Mouse (Mus musculus): ENCODE results near the gene Shc2. TPM values are rescaled to one million over a fixed set of nuclear protein-coding genes. Genes with fewer than 3 reads are reported as not detected.
A peak's percentile ranks its signal among the peaks of the same experiment; 100 is the strongest.

Shc2 gene
- polyA plus RNA-seq, 1 experiment: 0.97 TPM

DNA sequence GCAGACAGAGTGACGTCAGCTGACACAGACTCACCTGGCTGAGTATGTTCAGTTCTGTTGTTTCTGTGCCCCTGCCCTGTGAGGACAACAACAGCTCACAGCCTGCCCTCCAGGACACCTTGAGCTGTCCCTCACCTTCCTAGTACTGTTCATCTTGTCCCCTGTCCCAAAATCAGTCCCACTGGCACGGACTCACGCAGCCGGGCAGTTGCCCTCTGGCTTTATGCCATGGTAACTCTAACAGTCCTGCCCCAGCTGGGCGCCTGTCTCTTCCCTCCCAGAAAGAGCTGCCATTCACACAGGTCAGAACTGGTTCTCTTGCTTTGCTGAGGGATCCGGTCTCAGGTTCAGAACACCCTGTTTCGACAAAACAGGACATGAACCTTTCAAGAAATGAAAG lies 15.1 kb upstream of the Shc2 start:
- no peaks in the 10 kb centered on the region for H3K36me3 ChIP-seq (ENCODE audit: control insufficient read depth, insufficient read depth, low read length)
- 60% methylated on average over 7 of the region's 7 CpGs for WGBS
- H3K4me3 ChIP-seq (ENCODE audit: insufficient read depth, low read depth, low read length): no peak overlapping the region
- no peaks in the 10 kb centered on the region for H3K27me3 ChIP-seq (replicated peaks; ENCODE audit: control insufficient read depth, insufficient read depth, low read length)
- H3K27ac ChIP-seq (ENCODE audit: insufficient read depth, low read depth, low read length): no peak overlapping the region
- no peak for TF ChIP-seq CTCF (conservative IDR thresholded peaks at IDR 0.05; ENCODE audit: insufficient read depth, insufficient read length, low read depth, low read length)
- TF ChIP-seq POLR2A (IDR thresholded peaks at IDR 0.05; ENCODE audit: low read depth, low read length): no peak
- no peaks in the 10 kb centered on the region for H3K4me1 ChIP-seq (ENCODE audit: control insufficient read depth, insufficient read depth, low read length)
- DNase-seq: peak; percentile 17

- TF ChIP-seq POLR2A (IDR thresholded peaks at IDR 0.05; ENCODE audit: low read depth, low read length): no peak
- TF ChIP-seq CTCF (conservative IDR thresholded peaks at IDR 0.05; ENCODE audit: insufficient read depth, insufficient read length, low read depth, low read length): peak; percentile 94
- no peak overlapping the region for H3K4me3 ChIP-seq (ENCODE audit: insufficient read depth, low read depth, low read length)
- H3K27ac ChIP-seq (ENCODE audit: insufficient read depth, low read depth, low read length): no peak overlapping the region
- peak; percentile 72 for DNase-seq
- no peaks in the 10 kb centered on the region for H3K27me3 ChIP-seq (replicated peaks; ENCODE audit: control insufficient read depth, insufficient read depth, low read length)
- H3K4me1 ChIP-seq (ENCODE audit: control insufficient read depth, insufficient read depth, low read length): no peaks in the 10 kb centered on the region
- WGBS: 30% methylated on average over 7 of the region's 7 CpGs
- no peaks in the 10 kb centered on the region for H3K36me3 ChIP-seq (ENCODE audit: control insufficient read depth, insufficient read depth, low read length)
These were observed 11.5 kb upstream of the Shc2 start for GRCm38 (mm10) chr10:79649070-79649751.

DNA sequence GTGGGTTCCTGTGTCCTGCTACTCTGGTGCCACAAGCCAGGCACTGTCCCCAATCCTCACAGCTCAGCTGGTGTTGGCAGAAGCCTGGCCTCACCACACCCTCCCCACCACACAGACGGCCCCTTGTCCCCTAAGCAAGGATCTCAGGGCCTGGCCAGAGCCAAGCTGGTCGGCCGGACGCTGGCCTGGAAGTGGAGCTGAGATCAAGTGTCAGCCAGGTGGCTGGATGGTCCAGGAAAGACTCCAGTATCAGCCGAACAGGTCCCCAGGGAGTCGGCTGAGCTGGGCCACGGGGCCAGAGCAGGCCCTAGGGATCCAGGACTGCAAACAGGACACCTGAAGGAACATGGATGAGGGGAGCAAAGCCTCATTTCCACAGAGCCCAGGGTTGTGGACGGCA lies 8.0 kb upstream of the Shc2 start, which contains the start of gene Odf3l2:
TSS of gene Odf3l2 (minus strand) at position 28 of the 400 bp plus-strand sequence.
- no peaks in the 10 kb centered on the region for H3K36me3 ChIP-seq (ENCODE audit: control insufficient read depth, insufficient read depth, low read length)
- no peaks in the 10 kb centered on the region for H3K27me3 ChIP-seq (replicated peaks; ENCODE audit: control insufficient read depth, insufficient read depth, low read length)
- DNase-seq: no peak
- H3K4me3 ChIP-seq (ENCODE audit: insufficient read depth, low read depth, low read length): no peak within 1 kb of the TSS
- 52% methylated on average over 8 of the region's 8 CpGs for WGBS
- no peaks in the 10 kb centered on the region for H3K4me1 ChIP-seq (ENCODE audit: control insufficient read depth, insufficient read depth, low read length)
- H3K27ac ChIP-seq (ENCODE audit: insufficient read depth, low read depth, low read length): no peak within 1 kb of the TSS
- TF ChIP-seq CTCF (conservative IDR thresholded peaks at IDR 0.05; ENCODE audit: insufficient read depth, insufficient read length, low read depth, low read length) (no peak), POLR2A (IDR thresholded peaks at IDR 0.05; ENCODE audit: low read depth, low read length) (no peak)

DNA sequence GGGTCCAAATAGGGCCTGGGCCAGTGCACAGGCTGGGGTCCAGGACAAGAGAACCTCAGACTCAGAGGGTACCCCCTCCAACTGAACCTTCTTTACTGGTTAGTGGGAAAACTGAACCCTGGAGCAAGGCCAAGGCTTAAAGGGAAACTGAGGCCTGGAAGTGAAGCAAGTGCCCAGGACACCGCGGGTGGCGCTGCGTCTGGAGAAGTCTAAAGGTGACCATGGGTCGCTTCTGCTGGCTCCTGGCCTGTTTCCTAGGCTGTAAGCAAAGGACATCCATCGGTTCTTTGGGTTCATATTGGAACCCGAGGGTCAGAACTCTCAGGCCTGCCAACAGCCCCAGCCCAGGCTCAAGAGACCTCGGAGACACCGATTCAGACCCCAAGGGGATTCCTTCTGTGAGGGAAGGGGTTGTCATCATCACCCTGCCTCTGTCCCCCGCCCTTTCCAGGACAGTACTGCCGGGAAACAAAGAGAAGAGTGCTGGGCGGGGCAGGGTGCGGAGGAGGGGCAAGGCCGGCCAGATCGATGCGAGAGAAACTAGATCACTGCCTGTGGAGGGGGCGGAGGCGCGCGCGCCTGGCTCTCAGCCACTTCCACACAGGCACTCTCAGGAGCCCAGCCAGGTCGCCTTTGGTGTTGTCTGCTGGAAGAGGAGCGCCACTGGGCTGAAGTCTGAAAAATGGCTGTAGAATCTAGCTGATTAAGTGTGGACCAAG lies 927 bp upstream of the Shc2 start:
- H3K4me3 ChIP-seq (ENCODE audit: insufficient read depth, low read depth, low read length): no peak overlapping the region
- 10% methylated on average over 23 of the region's 23 CpGs for WGBS
- H3K36me3 ChIP-seq (ENCODE audit: control insufficient read depth, insufficient read depth, low read length): no peaks in the 10 kb centered on the region
- H3K27me3 ChIP-seq (replicated peaks; ENCODE audit: control insufficient read depth, insufficient read depth, low read length): no peaks in the 10 kb centered on the region; the same call in 1 of the 2 replicates
- no peaks in the 10 kb centered on the region for H3K4me1 ChIP-seq (ENCODE audit: control insufficient read depth, insufficient read depth, low read length)
- no peak for TF ChIP-seq POLR2A (IDR thresholded peaks at IDR 0.05; ENCODE audit: low read depth, low read length)
- DNase-seq: no peak
- no peak overlapping the region for H3K27ac ChIP-seq (ENCODE audit: insufficient read depth, low read depth, low read length)

DNA sequence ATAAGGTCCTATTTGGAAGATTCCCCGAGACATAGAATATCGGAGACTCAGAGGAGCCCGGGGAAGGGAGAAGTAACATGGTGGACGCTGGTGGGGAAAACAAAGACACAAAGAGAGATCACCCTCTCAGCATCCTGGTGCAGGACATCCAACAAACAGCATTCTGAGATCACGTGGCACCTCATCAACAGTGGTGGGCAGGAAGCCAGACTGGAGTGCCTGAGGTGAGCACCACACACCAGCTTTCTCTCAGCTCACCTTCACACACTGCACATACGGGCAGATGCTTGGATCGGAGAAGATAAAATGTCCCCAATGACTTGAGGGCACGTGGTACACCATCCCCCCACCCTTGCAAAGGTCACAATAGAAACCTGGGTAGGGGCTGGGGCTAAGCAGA lies 1.4 kb downstream of the Shc2 start:
- 84% methylated on average over 8 of the region's 8 CpGs for WGBS
- no peak overlapping the region for H3K27ac ChIP-seq (ENCODE audit: insufficient read depth, low read depth, low read length)
- no peaks in the 10 kb centered on the region for H3K36me3 ChIP-seq (ENCODE audit: control insufficient read depth, insufficient read depth, low read length)
- no peaks in the 10 kb centered on the region; the same call in 1 of the 2 replicates for H3K27me3 ChIP-seq (replicated peaks; ENCODE audit: control insufficient read depth, insufficient read depth, low read length)
- TF ChIP-seq POLR2A (IDR thresholded peaks at IDR 0.05; ENCODE audit: low read depth, low read length): no peak
- TF ChIP-seq CTCF (conservative IDR thresholded peaks at IDR 0.05; ENCODE audit: insufficient read depth, insufficient read length, low read depth, low read length): no peak
- H3K4me3 ChIP-seq (ENCODE audit: insufficient read depth, low read depth, low read length): no peak overlapping the region
- DNase-seq: no peak
- H3K4me1 ChIP-seq (ENCODE audit: control insufficient read depth, insufficient read depth, low read length): no peaks in the 10 kb centered on the region

DNA sequence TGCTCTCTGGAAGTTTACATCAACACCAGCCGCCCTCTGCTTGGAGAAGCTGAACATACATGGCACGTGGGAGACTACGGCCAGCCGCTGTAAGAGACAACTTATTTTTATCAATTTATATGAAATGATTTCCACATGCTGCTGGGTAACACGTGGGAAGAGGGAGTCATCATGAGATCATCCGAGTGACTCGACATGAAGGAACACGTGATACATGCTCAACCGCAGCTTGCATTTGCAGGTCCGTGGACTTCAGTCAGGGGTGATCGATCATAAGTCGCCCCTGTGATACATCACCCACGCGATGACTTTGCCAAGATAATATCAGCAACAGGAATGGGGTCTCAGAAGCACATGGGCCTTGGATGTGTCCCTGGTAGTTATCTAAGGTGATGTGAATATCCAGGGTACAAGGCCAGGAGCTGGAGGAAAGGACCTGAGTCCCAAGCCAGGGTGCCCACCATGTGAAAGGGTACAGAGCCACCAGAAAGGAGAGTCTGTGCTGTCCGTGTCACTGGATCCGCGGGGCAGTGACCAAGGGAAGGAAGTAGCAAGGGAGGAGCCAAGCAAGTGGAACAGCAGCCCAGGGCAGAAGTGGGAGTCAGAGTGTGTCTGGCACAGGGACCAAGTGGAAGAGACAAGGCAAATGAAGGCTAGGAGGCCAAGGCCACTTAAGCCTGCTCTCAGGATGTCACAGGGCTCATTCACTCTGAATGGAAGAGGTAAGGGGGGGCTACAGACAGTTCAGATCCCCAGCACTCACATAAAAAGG lies 4.5 kb downstream of the Shc2 start:
- no peaks in the 10 kb centered on the region; the same call in 1 of the 2 replicates for H3K27me3 ChIP-seq (replicated peaks; ENCODE audit: control insufficient read depth, insufficient read depth, low read length)
- no peak overlapping the region for H3K4me3 ChIP-seq (ENCODE audit: insufficient read depth, low read depth, low read length)
- H3K27ac ChIP-seq (ENCODE audit: insufficient read depth, low read depth, low read length): no peak overlapping the region
- H3K36me3 ChIP-seq (ENCODE audit: control insufficient read depth, insufficient read depth, low read length): no peaks in the 10 kb centered on the region
- no peak for DNase-seq
- TF ChIP-seq CTCF (conservative IDR thresholded peaks at IDR 0.05; ENCODE audit: insufficient read depth, insufficient read length, low read depth, low read length) (no peak), POLR2A (IDR thresholded peaks at IDR 0.05; ENCODE audit: low read depth, low read length) (no peak)
- 39% methylated on average over 17 of the region's 17 CpGs for WGBS
- H3K4me1 ChIP-seq (ENCODE audit: control insufficient read depth, insufficient read depth, low read length): no peaks in the 10 kb centered on the region

GRCm38 (mm10) chr10:79631432-79631831 lies 6.3 kb downstream of the Shc2 start:
- Histone ChIP-seq H3K4me3 (ENCODE audit: insufficient read depth, low read depth, low read length) (no peak overlapping the region), H3K27ac (ENCODE audit: insufficient read depth, low read depth, low read length) (no peak overlapping the region), H3K4me1 (ENCODE audit: control insufficient read depth, insufficient read depth, low read length) (no peaks in the 10 kb centered on the region), H3K27me3 (replicated peaks; ENCODE audit: control insufficient read depth, insufficient read depth, low read length) (no peaks in the 10 kb centered on the region), H3K36me3 (ENCODE audit: control insufficient read depth, insufficient read depth, low read length) (no peaks in the 10 kb centered on the region)
- whole genome bisulfite sequencing: 59% methylated on average over 4 of the region's 4 CpGs
- no peak for DNase-seq
- TF ChIP-seq POLR2A (IDR thresholded peaks at IDR 0.05; ENCODE audit: low read depth, low read length) (no peak), CTCF (conservative IDR thresholded peaks at IDR 0.05; ENCODE audit: insufficient read depth, insufficient read length, low read depth, low read length) (no peak)
